Mouse (Mus musculus): Measurements from ENCODE around the gene Tmem82. TPM values are rescaled to one million over a fixed set of nuclear protein-coding genes. Genes with fewer than 3 reads are reported as not detected.
A peak's percentile ranks its signal among the peaks of the same experiment; 100 is the strongest.

Tmem82 gene
- polyA plus RNA-seq, 1 experiment = 2.8 TPM

DNA sequence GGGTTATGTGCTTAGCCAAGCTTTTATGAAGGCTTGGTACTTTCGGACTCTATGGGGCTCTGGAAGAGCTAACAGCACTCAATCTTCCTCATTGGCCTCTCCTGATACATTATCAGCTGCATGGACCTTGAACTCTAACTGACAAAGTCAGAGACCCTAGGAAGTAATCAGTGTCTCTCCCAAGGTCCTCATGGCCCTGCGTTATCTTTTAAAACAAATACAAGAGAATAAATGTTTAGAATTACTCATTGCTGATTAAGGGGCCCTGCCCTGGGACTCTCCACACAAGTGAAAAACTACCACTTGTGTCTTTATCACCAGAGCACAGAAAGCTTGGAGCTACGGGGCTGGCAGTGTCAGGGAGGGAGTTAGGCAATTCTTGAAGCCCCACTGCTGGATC, 39.6 kb downstream of the Tmem82 start:
- Histone ChIP-seq H3K4me3 (ENCODE audit: control insufficient read depth, insufficient read depth, low read length) (no peak overlapping the region), H3K4me1 (replicated peaks; ENCODE audit: control insufficient read depth, insufficient read depth, low read length) (0 out of 2 replicates have a peak, but pooled peaks cover 4% of the 10 kb centered on the region), H3K36me3 (ENCODE audit: control insufficient read depth, insufficient read depth, low read length) (no peaks in the 10 kb centered on the region), H3K27ac (ENCODE audit: control insufficient read depth, insufficient read depth, low read length) (no peak overlapping the region), H3K27me3 (ENCODE audit: control insufficient read depth, insufficient read depth, low read length) (no peaks in the 10 kb centered on the region)
- DNase-seq = no peak
- 83% methylated on average over 3 of the region's 3 CpGs for WGBS
- TF ChIP-seq CTCF (IDR thresholded peaks at IDR 0.05; ENCODE audit: borderline replicate concordance, control insufficient read depth, extremely low read depth, insufficient read depth, low read length, poor library complexity) (no peak), POLR2A (IDR thresholded peaks at IDR 0.05; ENCODE audit: control insufficient read depth, extremely low read depth, insufficient read depth, low read length, poor library complexity) (no peak)

- 0 out of 2 replicates have a peak, but pooled peaks cover 4% of the 10 kb centered on the region for H3K4me1 ChIP-seq (replicated peaks; ENCODE audit: control insufficient read depth, insufficient read depth, low read length)
- no peak for DNase-seq
- TF ChIP-seq POLR2A (IDR thresholded peaks at IDR 0.05; ENCODE audit: control insufficient read depth, extremely low read depth, insufficient read depth, low read length, poor library complexity) = no peak
- TF ChIP-seq CTCF (IDR thresholded peaks at IDR 0.05; ENCODE audit: borderline replicate concordance, control insufficient read depth, extremely low read depth, insufficient read depth, low read length, poor library complexity) = no peak
- H3K36me3 ChIP-seq (ENCODE audit: control insufficient read depth, insufficient read depth, low read length) = no peaks in the 10 kb centered on the region
- no peak overlapping the region for H3K4me3 ChIP-seq (ENCODE audit: control insufficient read depth, insufficient read depth, low read length)
- WGBS = 98% methylated on average over 7 of the region's 7 CpGs
- no peak overlapping the region for H3K27ac ChIP-seq (ENCODE audit: control insufficient read depth, insufficient read depth, low read length)
- no peaks in the 10 kb centered on the region for H3K27me3 ChIP-seq (ENCODE audit: control insufficient read depth, insufficient read depth, low read length)
Observed at GRCm38 (mm10) chr4:141576877-141577276, 41.6 kb downstream of the Tmem82 start.

DNA sequence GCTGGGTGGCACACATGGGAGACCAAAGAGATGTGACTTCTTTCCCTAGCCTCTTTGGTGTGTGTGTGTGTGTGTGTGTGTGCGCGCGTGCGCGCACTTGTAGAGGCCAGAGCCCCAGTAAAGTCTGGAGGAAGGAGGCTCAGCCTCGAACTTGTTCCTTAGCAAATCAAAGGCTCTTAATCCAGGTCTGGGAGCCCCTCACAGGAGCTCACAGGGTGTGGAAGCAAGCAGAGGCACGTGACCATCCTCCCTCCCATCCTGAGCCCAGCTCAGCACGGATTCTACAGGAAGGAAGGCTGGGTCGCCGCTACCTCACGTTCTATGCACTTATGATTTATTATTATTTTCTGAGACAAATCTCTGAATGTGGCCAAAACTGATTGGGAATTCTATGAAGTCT, 42.0 kb downstream of the Tmem82 start:
- Histone ChIP-seq H3K27me3 (ENCODE audit: control insufficient read depth, insufficient read depth, low read length) (no peaks in the 10 kb centered on the region), H3K36me3 (ENCODE audit: control insufficient read depth, insufficient read depth, low read length) (no peaks in the 10 kb centered on the region), H3K4me3 (ENCODE audit: control insufficient read depth, insufficient read depth, low read length) (no peak overlapping the region), H3K4me1 (replicated peaks; ENCODE audit: control insufficient read depth, insufficient read depth, low read length) (0 out of 2 replicates have a peak, but pooled peaks cover 4% of the 10 kb centered on the region), H3K27ac (ENCODE audit: control insufficient read depth, insufficient read depth, low read length) (no peak overlapping the region)
- 85% methylated on average over 11 of the region's 11 CpGs for WGBS
- no peak for TF ChIP-seq POLR2A (IDR thresholded peaks at IDR 0.05; ENCODE audit: control insufficient read depth, extremely low read depth, insufficient read depth, low read length, poor library complexity)
- no peak for TF ChIP-seq CTCF (IDR thresholded peaks at IDR 0.05; ENCODE audit: borderline replicate concordance, control insufficient read depth, extremely low read depth, insufficient read depth, low read length, poor library complexity)
- DNase-seq = no peak

DNA sequence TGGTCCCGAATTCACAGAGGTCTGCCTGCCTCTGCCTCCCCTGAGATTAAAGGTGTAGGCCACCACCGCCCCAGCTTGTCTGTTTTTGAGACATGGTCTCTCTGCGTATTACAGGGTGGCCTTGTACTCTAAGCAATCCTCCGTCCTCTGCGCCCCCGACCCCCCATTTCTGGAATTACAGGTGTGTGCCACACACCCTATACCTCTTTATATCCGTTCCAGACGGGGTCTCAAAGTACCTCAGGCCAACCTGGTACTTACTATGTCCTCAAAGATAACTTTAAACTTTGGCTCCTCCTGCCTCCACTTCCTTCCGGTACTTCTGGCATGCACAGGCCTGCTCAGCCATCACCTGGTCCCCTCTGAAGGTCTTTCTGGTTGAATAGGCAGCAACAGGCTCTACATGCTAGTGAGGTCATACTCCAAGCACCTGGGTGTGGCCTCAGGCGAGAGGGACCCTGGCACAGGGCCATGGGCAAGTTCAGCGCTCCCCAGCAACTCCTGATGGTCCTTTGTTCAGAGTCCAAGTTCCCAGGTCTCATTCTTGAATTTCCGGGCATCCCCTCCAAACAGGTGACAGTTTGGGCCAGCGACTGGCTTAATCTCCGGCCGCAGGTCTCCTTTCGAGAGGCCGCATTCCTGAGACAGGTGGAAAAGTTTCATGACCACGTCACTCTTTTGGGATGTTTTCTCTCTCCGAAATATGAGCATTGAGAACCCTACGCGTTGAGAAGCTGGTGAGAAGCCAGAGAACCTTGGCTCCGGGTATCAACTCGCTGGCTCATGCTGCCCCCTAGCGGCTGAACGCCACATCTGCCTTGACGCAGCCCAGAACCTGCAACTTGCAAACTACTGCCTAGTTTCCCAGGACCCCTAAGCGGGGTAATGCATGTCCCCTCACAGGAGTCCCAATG, 43.4 kb downstream of the Tmem82 start:
- Histone ChIP-seq H3K27me3 (ENCODE audit: control insufficient read depth, insufficient read depth, low read length) (no peaks in the 10 kb centered on the region), H3K4me3 (ENCODE audit: control insufficient read depth, insufficient read depth, low read length) (no peak overlapping the region), H3K4me1 (replicated peaks; ENCODE audit: control insufficient read depth, insufficient read depth, low read length) (0 out of 2 replicates have a peak, but pooled peaks cover 4% of the 10 kb centered on the region), H3K36me3 (ENCODE audit: control insufficient read depth, insufficient read depth, low read length) (no peaks in the 10 kb centered on the region), H3K27ac (ENCODE audit: control insufficient read depth, insufficient read depth, low read length) (no peak overlapping the region)
- 45% methylated on average over 27 of the region's 27 CpGs for WGBS
- TF ChIP-seq CTCF (IDR thresholded peaks at IDR 0.05; ENCODE audit: borderline replicate concordance, control insufficient read depth, extremely low read depth, insufficient read depth, low read length, poor library complexity) = peak; percentile 91
- no peak for TF ChIP-seq POLR2A (IDR thresholded peaks at IDR 0.05; ENCODE audit: control insufficient read depth, extremely low read depth, insufficient read depth, low read length, poor library complexity)
- DNase-seq = peak; percentile 85

DNA sequence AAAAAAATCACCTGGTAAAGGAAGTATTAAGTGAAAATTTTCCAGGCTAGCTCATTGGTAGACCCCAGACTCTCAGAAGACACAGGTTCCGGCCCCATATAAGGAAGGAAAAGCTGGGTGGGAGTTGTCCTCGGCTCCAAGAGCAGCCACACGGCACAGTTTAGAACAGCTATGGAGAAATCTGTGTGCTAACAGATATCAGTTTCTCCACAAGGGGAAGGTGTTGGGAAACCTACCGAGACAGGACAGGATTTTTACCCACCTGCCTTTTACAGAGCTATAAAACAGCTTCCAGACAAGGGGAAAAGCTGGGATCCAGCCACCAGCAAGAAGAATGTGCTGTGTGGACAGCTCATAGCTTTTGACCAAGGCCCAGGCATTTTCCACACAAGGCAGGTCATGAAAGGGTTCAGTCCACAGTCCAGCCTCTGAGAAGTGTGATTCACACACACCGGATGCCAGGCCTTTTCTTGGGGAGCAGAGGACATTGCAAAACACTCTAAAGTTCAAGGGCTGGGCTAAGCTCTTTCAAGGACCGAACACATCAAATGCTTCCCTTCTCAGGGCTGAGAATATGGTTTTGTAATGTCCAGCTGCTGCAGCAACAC, 45.0 kb downstream of the Tmem82 start:
- Histone ChIP-seq H3K4me3 (ENCODE audit: control insufficient read depth, insufficient read depth, low read length) (no peak overlapping the region), H3K27ac (ENCODE audit: control insufficient read depth, insufficient read depth, low read length) (no peak overlapping the region), H3K36me3 (ENCODE audit: control insufficient read depth, insufficient read depth, low read length) (no peaks in the 10 kb centered on the region), H3K4me1 (replicated peaks; ENCODE audit: control insufficient read depth, insufficient read depth, low read length) (0 out of 2 replicates have a peak, but pooled peaks cover 4% of the 10 kb centered on the region), H3K27me3 (ENCODE audit: control insufficient read depth, insufficient read depth, low read length) (no peaks in the 10 kb centered on the region)
- TF ChIP-seq CTCF (IDR thresholded peaks at IDR 0.05; ENCODE audit: borderline replicate concordance, control insufficient read depth, extremely low read depth, insufficient read depth, low read length, poor library complexity) (no peak), POLR2A (IDR thresholded peaks at IDR 0.05; ENCODE audit: control insufficient read depth, extremely low read depth, insufficient read depth, low read length, poor library complexity) (no peak)
- WGBS = 53% methylated on average over 6 of the region's 6 CpGs
- no peak for DNase-seq

- Histone ChIP-seq H3K4me1 (replicated peaks; ENCODE audit: control insufficient read depth, insufficient read depth, low read length) (0 out of 2 replicates have a peak, but pooled peaks cover 4% of the 10 kb centered on the region), H3K36me3 (ENCODE audit: control insufficient read depth, insufficient read depth, low read length) (no peaks in the 10 kb centered on the region), H3K4me3 (ENCODE audit: control insufficient read depth, insufficient read depth, low read length) (no peak overlapping the region), H3K27me3 (ENCODE audit: control insufficient read depth, insufficient read depth, low read length) (no peaks in the 10 kb centered on the region), H3K27ac (ENCODE audit: control insufficient read depth, insufficient read depth, low read length) (no peak overlapping the region)
- WGBS = 57% methylated on average over 7 of the region's 7 CpGs
- no peak for DNase-seq
- no peak for TF ChIP-seq POLR2A (IDR thresholded peaks at IDR 0.05; ENCODE audit: control insufficient read depth, extremely low read depth, insufficient read depth, low read length, poor library complexity)
- TF ChIP-seq CTCF (IDR thresholded peaks at IDR 0.05; ENCODE audit: borderline replicate concordance, control insufficient read depth, extremely low read depth, insufficient read depth, low read length, poor library complexity) = no peak
Observed at GRCm38 (mm10) chr4:141572668-141573358, 45.6 kb downstream of the Tmem82 start.

Measured in thymus, adult 2 months (tissue).